In the genomic region with DNA sequence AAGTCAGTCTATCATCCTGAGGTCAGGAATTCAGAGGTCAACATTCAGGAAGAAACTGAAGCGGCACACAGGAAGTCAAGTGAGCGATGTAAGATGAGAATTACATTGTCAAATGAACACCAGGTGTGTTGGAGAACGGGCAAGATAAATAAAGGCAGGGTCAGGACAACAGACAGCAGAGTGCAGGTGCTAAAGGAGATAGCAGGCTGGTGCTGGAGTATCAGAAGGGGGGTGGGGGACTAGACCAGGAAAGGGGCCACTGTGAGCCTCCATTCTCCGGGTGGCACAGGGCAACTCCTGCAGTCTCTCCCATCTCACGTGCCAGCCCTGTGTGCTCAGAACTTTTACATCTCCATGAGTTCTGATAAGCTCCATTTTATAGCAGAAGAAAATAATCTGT, we compare ENCODE assay signal across 27 mouse cellular contexts.
DNase-seq lines count a peak whose midpoint lies in the region; ATAC-seq lines count a peak whose summit lies in the region.
"Had no signal": no experiment of that assay in that cellular context is flagged by ENCODE, and none has a peak within 500 bp of the region (broad histone marks: within the 10 kb centered on the region; RNA-seq: fewer than 3 reads in every experiment).

No protein-coding gene starts in this region.

- no peak for DNase-seq in heart, adult 8-10 months (ENCODE audit: low spot score)
- no peak for DNase-seq in cerebellum, postnatal 36 days
- no peak for DNase-seq in left cerebral cortex, postnatal 14 days (ENCODE audit: low spot score in 2 of 2)
- DNase-seq: adrenal gland, adult 8-10 months; cerebellum, adult 8-10 months; gastrocnemius, adult 2 months; kidney, adult 11 months; kidney, postnatal 36 days; layer of hippocampus, postnatal 36 days; lung, embryonic 14.5 days; retina, postnatal 1 day; right cerebral cortex, postnatal 25 days; spleen, adult 18-20 months had no signal

- H3K27me3 ChIP-seq in heart, embryonic 11.5 days (ENCODE audit: control insufficient read depth, insufficient read depth, low read length): no peaks in the 10 kb centered on the region
- no peaks in the 10 kb centered on the region for H3K27me3 ChIP-seq in intestine, embryonic 16.5 days (replicated peaks; ENCODE audit: control insufficient read depth, insufficient read depth, low read length)
- no peaks in the 10 kb centered on the region for H3K27me3 ChIP-seq in liver, embryonic 12.5 days (replicated peaks)
- H3K27me3 ChIP-seq: forebrain, embryonic 13.5 days; heart, embryonic 12.5 days; kidney, embryonic 15.5 days; midbrain, embryonic 15.5 days; neural tube, embryonic 12.5 days had no signal

- H3K4me2 ChIP-seq in heart, embryonic 11.5 days: no peak overlapping the region
- H3K4me2 ChIP-seq in intestine, embryonic 16.5 days (ENCODE audit: low read depth, low read length): no peak overlapping the region
- peak overlapping the region; percentile 34; the same call in 1 of the 2 replicates for H3K4me2 ChIP-seq in liver, embryonic 12.5 days
- H3K4me2 ChIP-seq: forebrain, embryonic 13.5 days; kidney, embryonic 15.5 days; limb, embryonic 13.5 days; lung, embryonic 14.5 days; midbrain, embryonic 15.5 days; neural tube, embryonic 12.5 days had no signal

- peak; percentile 72; the same call in 1 of the 2 replicates for ATAC-seq in heart, embryonic 11.5 days (replicated peaks; ENCODE audit: insufficient number of reproducible peaks, low FRiP score, low TSS enrichment)
- peak; percentile 56 for ATAC-seq in intestine, embryonic 16.5 days
- peak; percentile 80 for ATAC-seq in liver, embryonic 12.5 days
- ATAC-seq in megakaryocyte-erythroid progenitor cell, adult 5-6 weeks (replicated peaks; ENCODE audit: low FRiP score, low TSS enrichment, poor library complexity, severe bottlenecking): peak; percentile 69
- ATAC-seq: activated CD4-positive, CD25-positive, alpha-beta regulatory T cell, adult 4 months; forebrain, embryonic 13.5 days; hindbrain, embryonic 16.5 days; midbrain, embryonic 15.5 days had no signal

- H3K27ac ChIP-seq in heart, embryonic 11.5 days (ENCODE audit: low read depth, low read length): no peak overlapping the region
- no peak overlapping the region for H3K27ac ChIP-seq in intestine, embryonic 16.5 days (ENCODE audit: low read length)
- no peak overlapping the region for H3K27ac ChIP-seq in liver, embryonic 12.5 days
- H3K27ac ChIP-seq: forebrain, embryonic 13.5 days; gastrocnemius, adult 2 months; hindbrain, embryonic 10.5 days; kidney, embryonic 15.5 days; limb, embryonic 13.5 days; midbrain, embryonic 15.5 days; neural tube, embryonic 12.5 days had no signal

- H3K9ac ChIP-seq in heart, embryonic 11.5 days (ENCODE audit: low read depth, low read length): no peak overlapping the region
- no peak overlapping the region for H3K9ac ChIP-seq in intestine, embryonic 16.5 days (ENCODE audit: low read depth, low read length)
- H3K9ac ChIP-seq in liver, embryonic 12.5 days: no peak overlapping the region
- H3K9ac ChIP-seq: forebrain, embryonic 13.5 days; heart, embryonic 12.5 days; kidney, embryonic 15.5 days; limb, embryonic 13.5 days; lung, embryonic 14.5 days; midbrain, embryonic 15.5 days; neural tube, embryonic 12.5 days had no signal

- WGBS in heart, embryonic 11.5 days (ENCODE audit: insufficient replicate concordance): 50% methylated on average over 5 of the region's 5 CpGs
- WGBS in intestine, embryonic 16.5 days: 38% methylated on average over 5 of the region's 5 CpGs
- WGBS in liver, embryonic 12.5 days (ENCODE audit: insufficient replicate concordance): 15% methylated on average over 5 of the region's 5 CpGs

- no peak overlapping the region for H3K4me3 ChIP-seq in heart, embryonic 11.5 days (ENCODE audit: low read depth, low read length)
- no peak overlapping the region for H3K4me3 ChIP-seq in intestine, embryonic 16.5 days (ENCODE audit: low read length)
- no peak overlapping the region for H3K4me3 ChIP-seq in liver, embryonic 12.5 days
- H3K4me3 ChIP-seq: forebrain, embryonic 13.5 days; gastrocnemius, adult 2 months; heart, embryonic 12.5 days; hindbrain, embryonic 10.5 days; kidney, embryonic 15.5 days; limb, embryonic 13.5 days; megakaryocyte, embryonic 14.5 days; midbrain, embryonic 15.5 days; neural tube, embryonic 12.5 days had no signal

- peaks cover 18% of the 10 kb centered on the region for H3K4me1 ChIP-seq in heart, embryonic 11.5 days (ENCODE audit: control insufficient read depth, insufficient read depth, low read length)
- no peaks in the 10 kb centered on the region for H3K4me1 ChIP-seq in intestine, embryonic 16.5 days (ENCODE audit: control insufficient read depth, insufficient read depth, low read length)
- peaks cover 35% of the 10 kb centered on the region for H3K4me1 ChIP-seq in liver, embryonic 12.5 days
- H3K4me1 ChIP-seq: hindbrain, embryonic 10.5 days; kidney, embryonic 15.5 days; neural tube, embryonic 12.5 days had no signal

- H3K9me3 ChIP-seq in heart, embryonic 11.5 days (replicated peaks; ENCODE audit: control insufficient read depth, low read length): no peaks in the 10 kb centered on the region
- no peaks in the 10 kb centered on the region for H3K9me3 ChIP-seq in intestine, embryonic 16.5 days (ENCODE audit: control insufficient read depth, low read length)
- H3K9me3 ChIP-seq in liver, embryonic 12.5 days (replicated peaks): no peaks in the 10 kb centered on the region
- H3K9me3 ChIP-seq: forebrain, embryonic 13.5 days; heart, embryonic 12.5 days; hindbrain, embryonic 10.5 days; kidney, embryonic 15.5 days; limb, embryonic 13.5 days; megakaryocyte, embryonic 14.5 days; midbrain, embryonic 15.5 days; neural tube, embryonic 12.5 days had no signal

- intact Hi-C loops in left cerebral cortex, postnatal 14 days (cut with DNase I): no loop called here

- no peaks in the 10 kb centered on the region for H3K36me3 ChIP-seq in heart, embryonic 11.5 days (ENCODE audit: control insufficient read depth, insufficient read depth, low read length)
- no peaks in the 10 kb centered on the region for H3K36me3 ChIP-seq in intestine, embryonic 16.5 days (ENCODE audit: control insufficient read depth, insufficient read depth, low read length)
- H3K36me3 ChIP-seq in liver, embryonic 12.5 days: no peaks in the 10 kb centered on the region
- H3K36me3 ChIP-seq: heart, embryonic 12.5 days; hindbrain, embryonic 10.5 days; kidney, embryonic 15.5 days; limb, embryonic 13.5 days; midbrain, embryonic 15.5 days; neural tube, embryonic 12.5 days had no signal
